In genomic region chr8:54808217-54808616, GRCm38 (mm10) we compare ENCODE assay signal across 22 mouse cellular contexts.
DNase-seq lines count a peak whose midpoint lies in the region; ATAC-seq and TF ChIP-seq lines count a peak whose summit lies in the region.
"Had no signal": no experiment of that assay in that cellular context is flagged by ENCODE, and none has a peak within 500 bp of the region (broad histone marks: within the 10 kb centered on the region; RNA-seq: fewer than 3 reads in every experiment).

No protein-coding gene starts in this region.

- no peaks in the 10 kb centered on the region for H3K9me3 ChIP-seq in forebrain, embryonic 15.5 days
- no peaks in the 10 kb centered on the region for H3K9me3 ChIP-seq in forebrain, embryonic 10.5 days
- no peaks in the 10 kb centered on the region for H3K9me3 ChIP-seq in forebrain, embryonic 16.5 days (ENCODE audit: control insufficient read depth, low read length)
- H3K9me3 ChIP-seq: embryonic facial prominence, embryonic 15.5 days; heart, embryonic 15.5 days; hindbrain, embryonic 12.5 days; intestine, embryonic 15.5 days; liver, embryonic 15.5 days; neural tube, embryonic 13.5 days had no signal

- DNase-seq in forebrain, embryonic 10.5 days (ENCODE audit: extremely low spot score, low spot score) = no peak
- no peak for DNase-seq in layer of hippocampus, adult 2 months (ENCODE audit: low spot score in 2 of 2)
- no peak for DNase-seq in layer of hippocampus, adult 8-10 months (ENCODE audit: low spot score in 2 of 2)
- peak; percentile 43 for DNase-seq in retina, postnatal 1 day
- DNase-seq in cerebellum, postnatal 14 days = no peak
- DNase-seq: adrenal gland, postnatal 14 days; B cell, adult 2 months; cerebellum, adult 2 months; layer of hippocampus, adult 9-11 months; thymus, postnatal 4 days had no signal

- WGBS in forebrain, embryonic 15.5 days = 43% methylated on average over 6 of the region's 6 CpGs
- WGBS in forebrain, embryonic 10.5 days = 83% methylated on average over 6 of the region's 6 CpGs
- WGBS in forebrain, embryonic 16.5 days = 44% methylated on average over 6 of the region's 6 CpGs

- ATAC-seq in forebrain, embryonic 15.5 days (replicated peaks) = 0 out of 2 replicates have a peak, but pooled peaks have one; percentile 41
- peak; percentile 77 for ATAC-seq in forebrain, embryonic 16.5 days
- ATAC-seq: activated CD4-positive, CD25-positive, alpha-beta regulatory T cell, adult 4 months; intestine, embryonic 15.5 days; Patski had no signal

- H3K27me3 ChIP-seq in forebrain, embryonic 15.5 days = no peaks in the 10 kb centered on the region
- H3K27me3 ChIP-seq in forebrain, embryonic 10.5 days (ENCODE audit: poor library complexity, severe bottlenecking) = no peaks in the 10 kb centered on the region
- H3K27me3 ChIP-seq in forebrain, embryonic 16.5 days (replicated peaks; ENCODE audit: control insufficient read depth, insufficient read depth, low read length) = no peaks in the 10 kb centered on the region
- H3K27me3 ChIP-seq: embryonic facial prominence, embryonic 15.5 days; heart, embryonic 15.5 days; hindbrain, embryonic 12.5 days; intestine, embryonic 15.5 days; liver, embryonic 15.5 days; neural tube, embryonic 13.5 days had no signal

- no peaks in the 10 kb centered on the region for H3K36me3 ChIP-seq in forebrain, embryonic 15.5 days
- H3K36me3 ChIP-seq in forebrain, embryonic 10.5 days (replicated peaks) = no peaks in the 10 kb centered on the region
- H3K36me3 ChIP-seq in forebrain, embryonic 16.5 days (ENCODE audit: control insufficient read depth, insufficient read depth) = no peaks in the 10 kb centered on the region
- H3K36me3 ChIP-seq: embryonic facial prominence, embryonic 15.5 days; heart, embryonic 15.5 days; hindbrain, embryonic 12.5 days; intestine, embryonic 15.5 days; liver, embryonic 15.5 days; neural tube, embryonic 13.5 days had no signal

- no peak overlapping the region for H3K27ac ChIP-seq in forebrain, embryonic 15.5 days (replicated peaks)
- no peak overlapping the region for H3K27ac ChIP-seq in forebrain, embryonic 10.5 days
- peak overlapping the region; percentile 16 for H3K27ac ChIP-seq in layer of hippocampus, adult 2 months
- H3K27ac ChIP-seq in forebrain, embryonic 16.5 days (ENCODE audit: low read length) = no peak overlapping the region
- H3K27ac ChIP-seq: embryonic facial prominence, embryonic 15.5 days; heart, embryonic 15.5 days; hindbrain, embryonic 12.5 days; intestine, embryonic 15.5 days; liver, embryonic 15.5 days; macrophage; neural tube, embryonic 13.5 days had no signal

- no peak overlapping the region for H3K4me2 ChIP-seq in forebrain, embryonic 15.5 days (replicated peaks)
- no peak overlapping the region for H3K4me2 ChIP-seq in forebrain, embryonic 16.5 days (ENCODE audit: low read length)
- H3K4me2 ChIP-seq: embryonic facial prominence, embryonic 15.5 days; heart, embryonic 15.5 days; hindbrain, embryonic 12.5 days; intestine, embryonic 15.5 days; liver, embryonic 15.5 days; midbrain, embryonic 11.5 days; neural tube, embryonic 13.5 days had no signal

- peaks cover 5% of the 10 kb centered on the region; the same call in 1 of the 2 replicates for H3K4me1 ChIP-seq in forebrain, embryonic 15.5 days
- H3K4me1 ChIP-seq in forebrain, embryonic 10.5 days = 0 out of 2 replicates have a peak, but pooled peaks cover 5% of the 10 kb centered on the region
- peaks cover 3% of the 10 kb centered on the region for H3K4me1 ChIP-seq in forebrain, embryonic 16.5 days (replicated peaks; ENCODE audit: control insufficient read depth, insufficient read depth, low read length)
- H3K4me1 ChIP-seq: embryonic facial prominence, embryonic 15.5 days; heart, embryonic 15.5 days; hindbrain, embryonic 12.5 days; intestine, embryonic 15.5 days; liver, embryonic 15.5 days had no signal

- no peak overlapping the region for H3K9ac ChIP-seq in forebrain, embryonic 15.5 days (replicated peaks)
- no peak overlapping the region for H3K9ac ChIP-seq in forebrain, embryonic 16.5 days (replicated peaks; ENCODE audit: low read depth, low read length)
- H3K9ac ChIP-seq: embryonic facial prominence, embryonic 15.5 days; heart, embryonic 15.5 days; hindbrain, embryonic 12.5 days; intestine, embryonic 15.5 days; liver, embryonic 15.5 days; neural tube, embryonic 13.5 days had no signal

- TF ChIP-seq CTCF in layer of hippocampus, adult 2 months (conservative IDR thresholded peaks at IDR 0.05) = peak; percentile 20

- H3K4me3 ChIP-seq in forebrain, embryonic 15.5 days = no peak overlapping the region
- no peak overlapping the region for H3K4me3 ChIP-seq in forebrain, embryonic 10.5 days
- no peak overlapping the region for H3K4me3 ChIP-seq in layer of hippocampus, adult 2 months
- H3K4me3 ChIP-seq in forebrain, embryonic 16.5 days (replicated peaks; ENCODE audit: low read length) = no peak overlapping the region
- H3K4me3 ChIP-seq: embryonic facial prominence, embryonic 15.5 days; heart, embryonic 15.5 days; hindbrain, embryonic 12.5 days; intestine, embryonic 15.5 days; liver, embryonic 15.5 days; neural tube, embryonic 13.5 days had no signal
